Mouse (Mus musculus): Measurements from ENCODE around the gene Abcb9. TPM values are rescaled to one million over a fixed set of nuclear protein-coding genes. Genes with fewer than 3 reads are reported as not detected.

The Abcb9 gene
- total RNA-seq, 2 experiments from 2014 or later, result 54.8 to 62.4 TPM

GRCm38 (mm10) chr5:124039602-124040001 is 56.0 kb downstream of the Abcb9 start:
- no peak for DNase-seq (ENCODE audit: low spot score in 2 of 2)
- intact Hi-C loops (cut with DNase I), result no loop called here

GRCm38 (mm10) chr5:124036836-124037235 is 58.8 kb downstream of the Abcb9 start:
- intact Hi-C loops (cut with DNase I), result no loop called here
- no peak for DNase-seq (ENCODE audit: low spot score in 2 of 2)

- intact Hi-C loops (cut with DNase I), result no loop called here
- no peak for DNase-seq (ENCODE audit: low spot score in 2 of 2)
These were observed 59.3 kb downstream of the Abcb9 start for GRCm38 (mm10) chr5:124036341-124036740.

GRCm38 (mm10) chr5:124035806-124036205 is 59.8 kb downstream of the Abcb9 start:
- intact Hi-C loops (cut with DNase I), result no loop called here
- DNase-seq (ENCODE audit: low spot score in 2 of 2), result no peak

GRCm38 (mm10) chr5:124035406-124035805 is 60.2 kb downstream of the Abcb9 start:
- intact Hi-C loops (cut with DNase I), result no loop called here
- no peak for DNase-seq (ENCODE audit: low spot score in 2 of 2)

- intact Hi-C loops (cut with DNase I), result no loop called here
- DNase-seq (ENCODE audit: low spot score in 2 of 2), result no peak
These were observed 61.1 kb downstream of the Abcb9 start for GRCm38 (mm10) chr5:124034471-124034870.

GRCm38 (mm10) chr5:124032001-124032508 is 63.5 kb downstream of the Abcb9 start, which contains the start of gene Vps37b:
Gene Vps37b (minus strand): TSS chr5:124032270.
- peak; percentile 89 to 93 for DNase-seq (ENCODE audit: low spot score in 2 of 2)
- intact Hi-C loops (cut with DNase I), result no loop called here

GRCm38 (mm10) chr5:124031068-124031955 is 64.3 kb downstream of the Abcb9 start:
- intact Hi-C loops (cut with DNase I), result loop anchor here (2.0 kb wide), 1 partner anchor 31 kb away; no protein-coding TSS in a partner anchor
- DNase-seq (ENCODE audit: low spot score in 2 of 2), result no peak

- DNase-seq (ENCODE audit: low spot score in 2 of 2), result no peak
- intact Hi-C loops (cut with DNase I), result loop anchor here (2.0 kb wide), 1 partner anchor 30 kb away; no protein-coding TSS in a partner anchor
These were observed 65.1 kb downstream of the Abcb9 start for GRCm38 (mm10) chr5:124030386-124031067.

- intact Hi-C loops (cut with DNase I), result loop anchor here (2.0 kb wide), 1 partner anchor 29 kb away; no protein-coding TSS in a partner anchor
- no peak for DNase-seq (ENCODE audit: low spot score in 2 of 2)
These were observed 66.2 kb downstream of the Abcb9 start for GRCm38 (mm10) chr5:124029220-124030035.

GRCm38 (mm10) chr5:124028680-124029079 is 66.9 kb downstream of the Abcb9 start:
- intact Hi-C loops (cut with DNase I), result no loop called here
- DNase-seq (ENCODE audit: low spot score in 2 of 2), result no peak

GRCm38 (mm10) chr5:124027702-124028470 is 67.7 kb downstream of the Abcb9 start:
- DNase-seq (ENCODE audit: low spot score in 2 of 2), result no peak
- intact Hi-C loops (cut with DNase I), result no loop called here

GRCm38 (mm10) chr5:124026568-124026967 is 69.0 kb downstream of the Abcb9 start:
- intact Hi-C loops (cut with DNase I), result no loop called here
- no peak for DNase-seq (ENCODE audit: low spot score in 2 of 2)

- no peak for DNase-seq (ENCODE audit: low spot score in 2 of 2)
- intact Hi-C loops (cut with DNase I), result no loop called here
These were observed 69.8 kb downstream of the Abcb9 start for GRCm38 (mm10) chr5:124025587-124026441.

- DNase-seq (ENCODE audit: low spot score in 2 of 2), result no peak
- intact Hi-C loops (cut with DNase I), result no loop called here
These were observed 70.5 kb downstream of the Abcb9 start for GRCm38 (mm10) chr5:124025146-124025545.

GRCm38 (mm10) chr5:124024677-124025076 is 70.9 kb downstream of the Abcb9 start:
- intact Hi-C loops (cut with DNase I), result no loop called here
- no peak for DNase-seq (ENCODE audit: low spot score in 2 of 2)

- no peak for DNase-seq (ENCODE audit: low spot score in 2 of 2)
- intact Hi-C loops (cut with DNase I), result no loop called here
These were observed 73.2 kb downstream of the Abcb9 start for GRCm38 (mm10) chr5:124022365-124022764.

GRCm38 (mm10) chr5:124021701-124022100 is 73.9 kb downstream of the Abcb9 start:
- intact Hi-C loops (cut with DNase I), result no loop called here
- no peak for DNase-seq (ENCODE audit: low spot score in 2 of 2)
